Mouse (Mus musculus) kidney, adult 9 months (tissue): ENCODE measurements around the gene Abhd11.

Experiments used
- DNase-seq: peaks from one replicate; pipeline ENCODE4 v3.0.0; 2022

Gene Abhd11

GRCm38 (mm10) chr5:134986298-134987268 is 22.4 kb upstream of the Abhd11 start:
- no peak for DNase-seq

- DNase-seq, result no peak
Observed at GRCm38 (mm10) chr5:134989166-134989565, 19.8 kb upstream of the Abhd11 start.

- DNase-seq, result no peak
Observed at GRCm38 (mm10) chr5:134989741-134990140, 19.2 kb upstream of the Abhd11 start.

- no peak for DNase-seq
Observed at GRCm38 (mm10) chr5:134992566-134992965, 16.4 kb upstream of the Abhd11 start.

GRCm38 (mm10) chr5:134998359-134998758 is 10.6 kb upstream of the Abhd11 start:
- no peak for DNase-seq

GRCm38 (mm10) chr5:134999797-135000196 is 9.2 kb upstream of the Abhd11 start:
- no peak for DNase-seq

GRCm38 (mm10) chr5:135000751-135001150 is 8.2 kb upstream of the Abhd11 start:
- DNase-seq, result no peak

- DNase-seq, result peak; percentile 90
Observed at GRCm38 (mm10) chr5:135001309-135001708, 7.6 kb upstream of the Abhd11 start.

- peak; percentile 90 for DNase-seq
Observed at GRCm38 (mm10) chr5:135002151-135002550, 6.8 kb upstream of the Abhd11 start.

GRCm38 (mm10) chr5:135007802-135008571 is 965 bp upstream of the Abhd11 start:
- DNase-seq, result peak; percentile 72

GRCm38 (mm10) chr5:135009590-135010319 is 803 bp downstream of the Abhd11 start:
- peak; percentile 95 for DNase-seq

- DNase-seq, result no peak
Observed at GRCm38 (mm10) chr5:135010320-135010709, 1.4 kb downstream of the Abhd11 start.

GRCm38 (mm10) chr5:135010841-135011743 is 2.1 kb downstream of the Abhd11 start:
- no peak for DNase-seq

- DNase-seq, result no peak
Observed at GRCm38 (mm10) chr5:135011809-135012613, 3.1 kb downstream of the Abhd11 start.

- DNase-seq, result peak; percentile 93
Observed at GRCm38 (mm10) chr5:135012671-135013441, 3.9 kb downstream of the Abhd11 start.

- peak; percentile 92 for DNase-seq
Observed at GRCm38 (mm10) chr5:135015497-135015896, 6.5 kb downstream of the Abhd11 start.

- no peak for DNase-seq
Observed at GRCm38 (mm10) chr5:135016224-135016759, 7.3 kb downstream of the Abhd11 start.

GRCm38 (mm10) chr5:135021814-135022213 is 12.9 kb downstream of the Abhd11 start:
- DNase-seq, result peak; percentile 89

- peak; percentile 76 for DNase-seq
Observed at GRCm38 (mm10) chr5:135023344-135024173, 14.6 kb downstream of the Abhd11 start, which contains the start of gene Stx1a. TSS of gene Stx1a (plus strand) at chr5:135023482.
